Mouse (Mus musculus): ENCODE measurements around the gene Rps12-ps3.

Rps12-ps3 gene

DNA sequence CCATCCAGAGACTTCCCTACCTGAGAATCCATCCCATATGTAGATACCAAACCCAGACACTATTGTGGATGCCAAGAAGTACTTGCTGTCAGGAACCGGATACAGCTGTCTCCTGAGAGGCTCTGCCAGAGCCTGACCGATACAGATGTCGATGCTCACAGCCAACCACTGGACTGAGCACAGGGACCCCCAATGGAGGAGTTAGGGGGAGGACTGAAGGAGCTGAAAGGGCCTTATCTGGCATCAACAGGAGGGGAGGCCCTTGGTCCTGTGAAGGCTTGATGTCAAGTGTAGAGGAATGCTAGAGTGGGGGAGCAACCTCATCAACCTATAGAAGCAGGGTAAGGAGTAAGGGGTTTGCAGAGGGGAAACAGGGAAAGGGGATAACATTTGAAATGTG is 30.7 kb downstream of the Rps12-ps3 start:
- DNase-seq: no peak

DNA sequence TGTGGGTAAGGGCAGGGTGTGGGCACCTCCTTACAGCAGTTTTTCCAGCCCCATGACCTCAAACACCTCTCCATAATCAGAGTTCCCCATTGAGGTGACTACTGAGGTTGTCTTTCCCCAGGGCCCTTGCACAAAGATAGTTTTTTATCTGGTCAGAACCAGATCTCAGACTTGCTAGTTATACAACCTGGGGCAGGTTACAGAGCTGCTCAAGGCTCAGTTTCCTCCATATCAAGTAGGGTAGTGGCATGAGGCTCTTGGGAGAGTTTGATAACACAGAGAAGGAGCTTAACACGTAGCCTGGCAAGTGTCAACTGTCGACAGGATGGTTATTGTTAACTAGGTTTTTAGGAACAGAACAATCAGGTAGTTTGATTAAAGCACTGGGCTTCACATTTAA is 32.8 kb downstream of the Rps12-ps3 start:
- DNase-seq: no peak

- DNase-seq: no peak
Measured at GRCm38 (mm10) chr19:59356388-59356787, 34.3 kb downstream of the Rps12-ps3 start.

- DNase-seq: no peak
Measured at GRCm38 (mm10) chr19:59356843-59357595, 34.9 kb downstream of the Rps12-ps3 start.

DNA sequence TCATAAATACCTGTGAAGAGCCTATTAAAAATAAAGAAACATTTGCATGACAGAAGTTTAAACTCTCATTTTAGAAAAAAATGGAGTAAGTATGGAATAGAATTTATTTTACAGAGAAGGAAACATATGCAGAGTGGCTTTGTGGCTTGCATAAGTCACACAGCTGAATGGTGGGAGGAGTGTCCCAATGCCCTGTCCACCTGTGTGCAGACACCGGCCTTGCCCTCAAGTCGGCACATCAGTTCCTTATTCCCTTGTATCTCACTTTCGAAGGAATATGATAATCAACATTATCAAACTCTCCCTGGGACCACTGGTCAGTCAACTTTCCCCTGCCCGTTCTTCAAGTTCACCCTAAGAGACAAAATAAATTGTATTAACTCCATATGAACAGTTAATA is 35.8 kb downstream of the Rps12-ps3 start:
- DNase-seq: no peak

DNA sequence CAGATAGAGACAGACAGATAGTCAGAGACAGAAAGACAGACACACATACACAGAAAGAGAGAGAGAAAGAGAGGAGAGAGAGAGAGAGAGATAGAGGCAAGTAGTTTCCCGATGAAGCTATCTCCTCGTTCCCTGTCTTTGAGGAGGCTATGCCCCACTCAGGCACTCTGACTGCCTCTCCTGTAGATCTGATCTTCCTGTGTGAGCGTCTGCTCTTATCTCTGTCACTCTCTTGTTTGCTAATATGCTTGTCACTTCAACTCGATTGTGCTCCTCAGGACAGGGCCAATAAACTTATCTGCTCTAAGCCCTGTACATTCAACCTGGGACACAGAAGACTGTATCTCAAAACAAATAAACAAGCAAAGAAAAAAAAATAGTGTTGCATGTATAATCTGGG is 37.1 kb downstream of the Rps12-ps3 start:
- no peak for DNase-seq

DNA sequence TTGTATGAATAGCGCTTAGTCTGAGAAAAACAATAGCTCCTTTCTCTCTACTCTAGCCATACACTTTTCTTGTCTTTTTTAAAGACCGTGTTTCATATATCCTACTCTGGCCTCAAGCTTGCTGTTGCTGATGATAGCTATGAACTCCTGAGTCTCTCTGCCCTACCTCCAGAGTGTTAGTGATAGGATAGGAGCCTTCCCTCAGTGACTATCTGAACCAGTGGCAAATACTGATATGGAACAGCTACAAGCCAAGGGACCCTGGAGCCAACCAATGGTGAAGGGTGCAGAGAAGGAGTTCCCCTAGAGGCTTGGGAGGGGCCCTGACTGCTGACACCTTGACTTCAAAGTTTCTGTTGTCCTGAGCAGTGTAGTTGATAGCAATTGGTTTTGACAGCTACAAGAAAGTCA is 38.4 kb downstream of the Rps12-ps3 start:
- no peak for DNase-seq

- DNase-seq: no peak
Measured at GRCm38 (mm10) chr19:59362646-59363045, 40.6 kb downstream of the Rps12-ps3 start.

GRCm38 (mm10) chr19:59363666-59364065 is 41.6 kb downstream of the Rps12-ps3 start:
- no peak for DNase-seq

DNA sequence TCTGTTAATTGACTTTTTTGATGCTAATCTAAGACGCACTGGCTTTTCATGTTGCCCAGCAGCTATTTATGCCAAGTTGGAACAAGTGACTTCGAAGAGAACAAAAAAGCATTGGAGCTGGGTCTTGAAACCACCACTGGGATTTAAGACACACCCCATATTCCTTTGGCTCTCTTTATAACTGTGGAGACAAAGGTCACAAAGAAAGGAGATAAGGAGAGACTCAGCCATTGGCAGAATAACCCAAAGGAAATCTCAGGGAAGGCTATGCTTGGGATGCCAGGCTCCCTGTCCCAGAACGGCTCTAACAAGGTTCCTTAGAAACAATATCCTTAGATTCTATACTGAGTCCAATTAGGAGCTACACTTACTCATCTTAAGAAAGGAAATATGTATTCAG is 44.6 kb downstream of the Rps12-ps3 start:
- DNase-seq: no peak

DNA sequence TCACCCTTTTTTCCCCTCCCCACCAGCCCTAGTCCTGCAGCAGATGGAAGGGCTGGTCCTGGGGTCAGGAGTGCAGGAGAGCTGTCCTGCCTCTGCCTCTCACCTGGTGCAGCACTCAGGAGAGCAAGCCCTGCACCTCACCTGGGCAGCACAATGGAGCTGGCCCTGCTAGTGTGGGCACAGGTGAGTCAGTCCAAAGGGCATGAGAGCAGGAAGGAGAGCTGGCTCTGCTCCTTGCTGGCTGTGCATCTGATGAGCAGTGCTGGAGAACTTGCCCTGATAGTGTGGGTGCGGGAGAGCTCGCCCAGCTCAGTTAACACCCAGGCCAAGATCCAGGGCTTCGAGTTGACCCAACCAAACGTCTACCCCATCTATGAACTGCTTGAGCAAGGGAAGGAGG is 45.8 kb downstream of the Rps12-ps3 start:
- no peak for DNase-seq

GRCm38 (mm10) chr19:59371016-59371415 is 48.9 kb downstream of the Rps12-ps3 start:
- DNase-seq: no peak
